In the genomic region with DNA sequence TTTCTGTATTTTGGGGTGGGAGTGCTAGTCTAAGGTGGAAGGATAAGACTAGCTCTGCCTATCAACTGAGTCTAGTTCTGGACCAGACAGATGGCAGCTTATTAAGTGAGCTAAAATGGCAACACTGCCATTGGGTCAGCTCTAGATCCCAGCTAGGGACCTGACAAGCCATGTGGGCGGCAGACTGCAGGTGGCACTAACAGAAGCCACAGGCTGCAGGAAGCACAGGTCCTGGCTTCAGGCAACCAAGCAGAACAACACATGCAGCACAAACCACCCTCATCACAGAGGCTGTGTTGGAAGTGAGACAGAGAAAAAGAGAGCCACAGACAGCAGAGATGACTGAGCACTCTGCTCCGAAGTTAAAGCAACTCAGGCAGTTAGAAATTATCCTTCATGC, we compare ENCODE assay signal across 23 mouse cellular contexts. TPM values are rescaled to one million over a fixed set of nuclear protein-coding genes. Genes with fewer than 3 reads are reported as not detected.
DNase-seq lines count a peak whose midpoint lies in the region; ATAC-seq and TF ChIP-seq lines count a peak whose summit lies in the region.
"Had no signal": no experiment of that assay in that cellular context is flagged by ENCODE, and none has a peak within 500 bp of the region (broad histone marks: within the 10 kb centered on the region; RNA-seq: fewer than 3 reads in every experiment).

No protein-coding gene starts in this region.

- TF ChIP-seq RAD21 in CH12.LX (IDR thresholded peaks at IDR 0.05; ENCODE audit: low read depth, low read length): no peak

- no peak for TF ChIP-seq POLR2A in CH12.LX (IDR thresholded peaks at IDR 0.05; ENCODE audit: low read depth, low read length)

- no peak overlapping the region for H3K4me2 ChIP-seq in CH12.LX (ENCODE audit: insufficient read depth, low read depth, poor library complexity, severe bottlenecking)
- H3K4me2 ChIP-seq in midbrain, postnatal 0 days (ENCODE audit: low read depth, low read length, poor library complexity, severe bottlenecking): no peak overlapping the region
- no peak overlapping the region for H3K4me2 ChIP-seq in midbrain, embryonic 15.5 days
- H3K4me2 ChIP-seq: embryonic facial prominence, embryonic 13.5 days; hindbrain, embryonic 14.5 days; neural tube, embryonic 12.5 days; stomach, embryonic 15.5 days had no signal

- H3K4me1 ChIP-seq in megakaryocyte, embryonic 14.5 days: peaks cover 69% of the 10 kb centered on the region
- H3K4me1 ChIP-seq in CH12.LX (ENCODE audit: control insufficient read depth in 1 of 2, insufficient read depth in 2 of 2): peaks cover 0 to 18% of the 10 kb centered on the region in 2 experiments; a peak in 2 of 4 replicates
- H3K4me1 ChIP-seq in midbrain, postnatal 0 days (ENCODE audit: insufficient read depth, low read length): no peaks in the 10 kb centered on the region
- no peaks in the 10 kb centered on the region for H3K4me1 ChIP-seq in midbrain, embryonic 15.5 days
- H3K4me1 ChIP-seq: embryonic facial prominence, embryonic 13.5 days; neural tube, embryonic 12.5 days; stomach, embryonic 15.5 days had no signal

- 0 out of 4 replicates have a peak, but pooled peaks of 1 of the 2 experiments have one; percentile 15 for TF ChIP-seq CTCF in CH12.LX (conservative IDR thresholded peaks at IDR 0.05 in 1 of 2, IDR thresholded peaks at IDR 0.05 in 1 of 2; ENCODE audit: low read depth in 2 of 2, low read length in 2 of 2)
- no peak; the same call in 1 of the 2 replicates for TF ChIP-seq CTCF in midbrain, postnatal 0 days (IDR thresholded peaks at IDR 0.05)

- no peaks in the 10 kb centered on the region for H3K27me3 ChIP-seq in megakaryocyte, embryonic 14.5 days (replicated peaks)
- H3K27me3 ChIP-seq in CH12.LX (replicated peaks): no peaks in the 10 kb centered on the region
- H3K27me3 ChIP-seq in midbrain, postnatal 0 days (ENCODE audit: insufficient read depth, low read length): no peaks in the 10 kb centered on the region
- no peaks in the 10 kb centered on the region for H3K27me3 ChIP-seq in midbrain, embryonic 15.5 days (replicated peaks)
- H3K27me3 ChIP-seq: embryonic facial prominence, embryonic 13.5 days; neural tube, embryonic 12.5 days; stomach, embryonic 15.5 days had no signal

- no peak overlapping the region for H3K9ac ChIP-seq in CH12.LX (ENCODE audit: insufficient read depth, low read depth)
- H3K9ac ChIP-seq in midbrain, postnatal 0 days (replicated peaks; ENCODE audit: low read length, poor library complexity, severe bottlenecking): no peak overlapping the region
- H3K9ac ChIP-seq in midbrain, embryonic 15.5 days: no peak overlapping the region
- H3K9ac ChIP-seq: embryonic facial prominence, embryonic 13.5 days; hindbrain, embryonic 14.5 days; neural tube, embryonic 12.5 days; stomach, embryonic 15.5 days had no signal

- no peak for TF ChIP-seq EP300 in CH12.LX (IDR thresholded peaks at IDR 0.05; ENCODE audit: low read length)

- no peaks in the 10 kb centered on the region for H3K9me3 ChIP-seq in megakaryocyte, embryonic 14.5 days
- H3K9me3 ChIP-seq in CH12.LX (replicated peaks; ENCODE audit: low read length): no peaks in the 10 kb centered on the region
- no peaks in the 10 kb centered on the region for H3K9me3 ChIP-seq in midbrain, postnatal 0 days (ENCODE audit: low read length)
- no peaks in the 10 kb centered on the region for H3K9me3 ChIP-seq in midbrain, embryonic 15.5 days
- H3K9me3 ChIP-seq: embryonic facial prominence, embryonic 13.5 days; neural tube, embryonic 12.5 days; stomach, embryonic 15.5 days had no signal

- dilution Hi-C loops in CH12.LX (cut with MboI; ENCODE audit: extremely low pct_ligation_motif_present, extremely low pct_unique_long_range_greater_than_20kb, low sequenced_read_pairs): no loop called here

- H3K36me3 ChIP-seq in megakaryocyte, embryonic 14.5 days (replicated peaks; ENCODE audit: low read length): peaks cover 88% of the 10 kb centered on the region
- H3K36me3 ChIP-seq in CH12.LX (replicated peaks in 1 of 2; ENCODE audit: control insufficient read depth in 1 of 2, insufficient read depth in 1 of 2, low read length in 1 of 2): peaks cover 57 to 82% of the 10 kb centered on the region in 2 experiments
- H3K36me3 ChIP-seq in midbrain, postnatal 0 days (ENCODE audit: insufficient read depth, low read length): peaks cover 33% of the 10 kb centered on the region
- peaks cover 43% of the 10 kb centered on the region for H3K36me3 ChIP-seq in midbrain, embryonic 15.5 days (replicated peaks)

- WGBS in midbrain, postnatal 0 days: 88% methylated on average over 2 of the region's 2 CpGs
- 80% methylated on average over 2 of the region's 2 CpGs for WGBS in midbrain, embryonic 15.5 days

- no peak overlapping the region for H3K27ac ChIP-seq in CH12.LX (ENCODE audit: insufficient read depth, low read depth)
- no peak overlapping the region for H3K27ac ChIP-seq in midbrain, postnatal 0 days (ENCODE audit: low read depth, low read length)
- H3K27ac ChIP-seq in midbrain, embryonic 15.5 days: no peak overlapping the region
- H3K27ac ChIP-seq: embryonic facial prominence, embryonic 13.5 days; heart, adult 2 months; hindbrain, embryonic 14.5 days; layer of hippocampus, adult 2 months; neural tube, embryonic 12.5 days; stomach, embryonic 15.5 days had no signal

- in situ Hi-C loops in CH12.LX (cut with MboI; ENCODE audit: low pct_ligation_motif_present, low pct_unique_long_range_greater_than_20kb, low sequenced_read_pairs): no loop called here

- no peak for ATAC-seq in megakaryocyte, adult 5-6 weeks (ENCODE audit: poor library complexity, severe bottlenecking)
- no peak for ATAC-seq in midbrain, postnatal 0 days (ENCODE audit: low FRiP score)
- ATAC-seq in midbrain, embryonic 15.5 days (replicated peaks): no peak
- ATAC-seq: activated CD4-positive, CD25-positive, alpha-beta regulatory T cell, adult 4 months; forebrain, embryonic 16.5 days had no signal

- H3K79me2 ChIP-seq in CH12.LX (replicated peaks; ENCODE audit: control insufficient read depth, extremely low read depth, insufficient read depth, poor library complexity, severe bottlenecking): no peaks in the 10 kb centered on the region

- peak overlapping the region; percentile 46 for H3K4me3 ChIP-seq in megakaryocyte, embryonic 14.5 days (replicated peaks)
- H3K4me3 ChIP-seq in CH12.LX (replicated peaks in 1 of 3; ENCODE audit: low read depth in 2 of 3, low read length in 2 of 3, poor library complexity in 1 of 3): no peak overlapping the region
- H3K4me3 ChIP-seq in midbrain, postnatal 0 days (ENCODE audit: low read depth, low read length): no peak overlapping the region
- H3K4me3 ChIP-seq in midbrain, embryonic 15.5 days: no peak overlapping the region
- H3K4me3 ChIP-seq: embryonic facial prominence, embryonic 13.5 days; heart, adult 2 months; layer of hippocampus, adult 2 months; neural tube, embryonic 12.5 days; stomach, embryonic 15.5 days had no signal

- peak; percentile 66 for DNase-seq in CH12.LX (ENCODE audit: extremely low read depth)
- peak; percentile 79 for DNase-seq in cerebellum, adult 11-12 months
- peak; percentile 67 to 75 for DNase-seq in cerebellum, postnatal 25 days
- no peak for DNase-seq in midbrain, postnatal 0 days (ENCODE audit: low spot score)
- DNase-seq in layer of hippocampus, adult 18-20 months (ENCODE audit: low spot score in 2 of 2): no peak
- DNase-seq: adrenal gland, postnatal 25 days; gastrocnemius, postnatal 25 days; heart, adult 2 months; heart, postnatal 36 days; layer of hippocampus, postnatal 36 days; lung, adult 18-20 months; right cerebral cortex, adult 18-20 months had no signal

TF ChIP-seq in CH12.LX, 34 proteins besides CTCF, POLR2A, EP300 and RAD21 (continues in another document):
- TF ChIP-seq HCFC1 (IDR thresholded peaks at IDR 0.05; ENCODE audit: low read depth, low read length): no peak
- no peak for TF ChIP-seq USF1 (IDR thresholded peaks at IDR 0.05; ENCODE audit: low read depth, low read length)
- no peak for TF ChIP-seq UBTF (IDR thresholded peaks at IDR 0.05; ENCODE audit: low read depth, low read length)
- no peak for TF ChIP-seq KAT2A (IDR thresholded peaks at IDR 0.05; ENCODE audit: insufficient replicate concordance, low read length)
- no peak for TF ChIP-seq POLR2AphosphoS2 (IDR thresholded peaks at IDR 0.05; ENCODE audit: low read depth, low read length)
- TF ChIP-seq ZKSCAN1 (IDR thresholded peaks at IDR 0.05; ENCODE audit: borderline replicate concordance, low read depth, low read length): no peak
- TF ChIP-seq RCOR1 (conservative IDR thresholded peaks at IDR 0.05; ENCODE audit: low read depth, low read length): no peak
- no peak for TF ChIP-seq SIN3A (IDR thresholded peaks at IDR 0.05; ENCODE audit: low read length)
- no peak for TF ChIP-seq IRF4 (IDR thresholded peaks at IDR 0.05; ENCODE audit: low read depth, low read length)
- no peak for TF ChIP-seq NRF1 (IDR thresholded peaks at IDR 0.05; ENCODE audit: low read depth, low read length)
- TF ChIP-seq MAX (IDR thresholded peaks at IDR 0.05; ENCODE audit: low read length): no peak
- no peak for TF ChIP-seq TBP (conservative IDR thresholded peaks at IDR 0.05; ENCODE audit: low read depth, low read length)
- TF ChIP-seq ZMIZ1 (IDR thresholded peaks at IDR 0.05; ENCODE audit: low read depth, low read length): no peak

RNA-seq across cellular contexts. Expression of gene Ccdc186, which starts 16.6 kb away (rescaled TPM):
- polyA plus RNA-seq in megakaryocyte, embryonic 14.5 days (2012; ENCODE audit: insufficient read depth, low replicate concordance): 0.72 TPM in 1 of 2 replicates, not detected in the other
- 16.1 and 18.6 TPM in 2 replicates for total RNA-seq in megakaryocyte, adult 5-6 weeks (2015)
- 32.2 and 58.1 TPM in 2 replicates for total RNA-seq in megakaryocyte, adult 5-6 weeks (2017)
- 3.4 and 4.2 TPM in 2 replicates for total RNA-seq in CH12.LX (2012; rRNA removed)
- 2.2 and 2.7 TPM in 2 replicates for total RNA-seq in CH12.LX (2014; rRNA removed)
- polyA plus RNA-seq in CH12.LX (2012; ENCODE audit: insufficient read length, low read depth): 7.5 and 8.6 TPM in 2 replicates
- 13.5 and 30.1 TPM in 2 replicates for total RNA-seq in midbrain, postnatal 0 days (2014; rRNA removed)
- polyA plus RNA-seq in midbrain, postnatal 0 days (2015; fragmentation: Nextera tagmentation; extraction: Ambion mirVana): 16.8 and 20.8 TPM in 2 replicates
- polyA plus RNA-seq in midbrain, embryonic 15.5 days (2015; fragmentation: Nextera tagmentation; extraction: Ambion mirVana): 25.3 and 27.3 TPM in 2 replicates
- 10 to 100 TPM; 51.0 to 51.4 TPM for total RNA-seq in layer of hippocampus, adult 18-20 months (2021)

RNA-seq across cellular contexts. Expression of gene Tdrd1, which starts 20.6 kb away (rescaled TPM):
- polyA plus RNA-seq in megakaryocyte, embryonic 14.5 days (2012; ENCODE audit: insufficient read depth, low replicate concordance): not detected in 2 replicates
- not detected in 2 replicates for total RNA-seq in megakaryocyte, adult 5-6 weeks (2015)
- 0.07 TPM in 1 of 2 replicates, not detected in the other for total RNA-seq in megakaryocyte, adult 5-6 weeks (2017)
- total RNA-seq in CH12.LX (2012; rRNA removed): not detected in 2 replicates
- not detected in 2 replicates for total RNA-seq in CH12.LX (2014; rRNA removed)
- 0.05 and 0.07 TPM in 2 replicates for polyA plus RNA-seq in CH12.LX (2012; ENCODE audit: insufficient read length, low read depth)
- 0.85 and 0.99 TPM in 2 replicates for total RNA-seq in midbrain, postnatal 0 days (2014; rRNA removed)
- 0.52 and 0.88 TPM in 2 replicates for polyA plus RNA-seq in midbrain, postnatal 0 days (2015; fragmentation: Nextera tagmentation; extraction: Ambion mirVana)
- 0.72 and 0.88 TPM in 2 replicates for polyA plus RNA-seq in midbrain, embryonic 15.5 days (2015; fragmentation: Nextera tagmentation; extraction: Ambion mirVana)
- under 1 TPM; 0.37 to 0.71 TPM for total RNA-seq in layer of hippocampus, adult 18-20 months (2021)
- total RNA-seq: adrenal gland, postnatal 25 days; gastrocnemius, postnatal 25 days; heart, adult 2 months; heart, postnatal 36 days; liver, adult 2 months had no signal
- polyA plus RNA-seq: activated CD4-positive, CD25-positive, alpha-beta regulatory T cell, adult 4 months; liver, adult 2 months had no signal

Comparison
In these comparisons a context has a peak if more than half of its experiments do, and no peak if none do; other contexts are left out.
1. DNase-seq: peak in CH12.LX (single experiment), cerebellum, adult 11-12 months (single experiment) and cerebellum, postnatal 25 days (2 of 2); none in midbrain, postnatal 0 days (single experiment) and layer of hippocampus, adult 18-20 months (0 of 2).